Mouse (Mus musculus) activated CD4-positive, CD25-positive, alpha-beta regulatory T cell, adult 4 months (primary cell): Measurements from ENCODE around the gene Carnmt1. TPM values are rescaled to one million over a fixed set of nuclear protein-coding genes. Genes with fewer than 3 reads are reported as not detected.
A peak's percentile ranks its signal among the peaks of the same experiment; 100 is the strongest.

Source experiments
- ATAC-seq: one replicate; pipeline ENCODE4 v1.8.0; 2017
- polyA plus RNA-seq, 2 experiments: library from polyadenylated mRNA; unstranded; fragments of 100-300 nt; shearing (Covaris generic); gene quantifications; one replicate each; pipeline ENCODE4 v1.2.1; 2017

Carnmt1 gene
- polyA plus RNA-seq, 2 experiments from 2014 or later: 2.7 to 4.3 TPM

- ATAC-seq: no peak
These were observed 45.8 kb downstream of the Carnmt1 start for GRCm38 (mm10) chr19:18716374-18716773.

GRCm38 (mm10) chr19:18720337-18720736 is 49.8 kb downstream of the Carnmt1 start:
- ATAC-seq: no peak

- ATAC-seq: no peak
These were observed 54.6 kb downstream of the Carnmt1 start for GRCm38 (mm10) chr19:18725186-18725585.

- no peak for ATAC-seq
These were observed 59.7 kb downstream of the Carnmt1 start for GRCm38 (mm10) chr19:18730255-18730654.

GRCm38 (mm10) chr19:18731077-18731476 is 60.5 kb downstream of the Carnmt1 start:
- no peak for ATAC-seq

- no peak for ATAC-seq
These were observed 65.3 kb downstream of the Carnmt1 start for GRCm38 (mm10) chr19:18735901-18736300.

- no peak for ATAC-seq
These were observed 68.6 kb downstream of the Carnmt1 start for GRCm38 (mm10) chr19:18739146-18739545.

GRCm38 (mm10) chr19:18743946-18744345 is 73.4 kb downstream of the Carnmt1 start:
- ATAC-seq: no peak

- ATAC-seq: peak; percentile 88
These were observed 76.2 kb downstream of the Carnmt1 start for GRCm38 (mm10) chr19:18746576-18747340.

- ATAC-seq: peak; percentile 40
These were observed 76.8 kb downstream of the Carnmt1 start for GRCm38 (mm10) chr19:18747379-18747778.

GRCm38 (mm10) chr19:18749598-18750339 is 79.2 kb downstream of the Carnmt1 start, which contains the start of gene Trpm6:
Gene Trpm6 (plus strand): TSS chr19:18749983.
- no peak for ATAC-seq

Other genes with a start within 250 kb of the Carnmt1 start
- 100 to 1,000 TPM; 142 to 143 TPM for gene Ostf1, start 38.9 kb upstream of the Carnmt1 start, polyA plus RNA-seq
- 1 to 10 TPM; 6.0 to 7.3 TPM for gene Nmrk1, start 38.8 kb upstream of the Carnmt1 start, polyA plus RNA-seq
- 1 to 10 TPM; 2.5 to 4.0 TPM for gene D030056L22Rik, start 42.4 kb downstream of the Carnmt1 start, polyA plus RNA-seq
- gene Trpm6, start 79.2 kb downstream of the Carnmt1 start, polyA plus RNA-seq: under 1 TPM; 0.40 to 0.76 TPM